Mouse (Mus musculus) hindbrain, embryonic 16.5 days (tissue): Measurements from ENCODE around the gene Mylk2. TPM values are rescaled to one million over a fixed set of nuclear protein-coding genes. Genes with fewer than 3 reads are reported as not detected.

Experiments used
- ATAC-seq: fragments of 200-750 bp; cut with Nextera tagmentation; 2 replicates; pipeline ENCODE4 v1.8.0; 2017; ENCODE audit warnings: moderate TSS enrichment, moderate library complexity
- H3K27ac ChIP-seq: fragments of 300-500 bp; sonication (generic); 2 replicates; pipeline ENCODE4 v1.5.1; 2014; ENCODE audit warnings: low read depth, mild to moderate bottlenecking, control low read depth, low read length, moderate library complexity
- H3K27me3 ChIP-seq: fragments of 300-500 bp; sonication (generic); replicated peaks from 2 replicates; pipeline ENCODE4 v1.6.1; 2014; ENCODE audit warnings: low read length; ENCODE audit not compliant: control insufficient read depth, insufficient read depth
- H3K36me3 ChIP-seq: fragments of 300-500 bp; sonication (generic); 2 replicates; pipeline ENCODE4 v1.6.1; 2014; ENCODE audit warnings: mild to moderate bottlenecking, low read length, moderate library complexity, mixed read lengths; ENCODE audit not compliant: control insufficient read depth, insufficient read depth
- H3K4me1 ChIP-seq: fragments of 300-500 bp; sonication (generic); 2 replicates; pipeline ENCODE4 v1.6.1; 2014; ENCODE audit warnings: low read depth, low read length; ENCODE audit not compliant: control insufficient read depth, insufficient read depth
- H3K4me2 ChIP-seq: fragments of 300-500 bp; sonication (generic); 2 replicates; pipeline ENCODE4 v1.6.1; 2014; ENCODE audit warnings: mild to moderate bottlenecking, low read length, control low read depth, moderate library complexity
- H3K4me3 ChIP-seq: fragments of 300-500 bp; sonication (generic); 2 replicates; pipeline ENCODE4 v1.5.1; 2014; ENCODE audit warnings: mild to moderate bottlenecking, low read length, control low read depth, moderate library complexity
- H3K9ac ChIP-seq: fragments of 300-500 bp; sonication (generic); 2 replicates; pipeline ENCODE4 v1.6.1; 2014; ENCODE audit warnings: low read depth, mild to moderate bottlenecking, control low read depth, low read length, moderate library complexity
- H3K9me3 ChIP-seq: fragments of 300-500 bp; sonication (generic); 2 replicates; pipeline ENCODE4 v1.6.1; 2014; ENCODE audit warnings: mild to moderate bottlenecking, low read length, moderate library complexity; ENCODE audit not compliant: control insufficient read depth
- WGBS: fragments of 180-500 bp; shearing (Covaris S2); extraction: QIAGEN DNeasy Blood & Tissue Kit; methylation state at CpG from one replicate; pipeline ENCODE4 v1.1.7; 2014; 5-methylcytosine and 5-hydroxymethylcytosine counted together
- polyA plus RNA-seq: library from polyadenylated mRNA; unstranded; fragments of >200 nt; fragmentation: Nextera tagmentation; extraction: Ambion mirVana; gene quantifications from 2 replicates; pipeline ENCODE4 v1.2.1, GENCODE M21; 2015

Gene Mylk2
- polyA plus RNA-seq, 1 experiment from 2014 or later: 0.21 TPM

GRCm38 (mm10) chr2:152896926-152897325, 14.2 kb upstream of the Mylk2 start:
- 86% methylated on average over 3 of the region's 3 CpGs for WGBS
- no peaks in the 10 kb centered on the region for H3K36me3 ChIP-seq
- no peaks in the 10 kb centered on the region for H3K4me1 ChIP-seq
- no peaks in the 10 kb centered on the region for H3K9me3 ChIP-seq
- H3K4me3 ChIP-seq: no peak overlapping the region
- ATAC-seq: 0 out of 2 replicates have a peak, but pooled peaks have one; percentile 9
- H3K27me3 ChIP-seq: no peaks in the 10 kb centered on the region
- no peak overlapping the region for H3K27ac ChIP-seq
- H3K9ac ChIP-seq: no peak overlapping the region
- H3K4me2 ChIP-seq: no peak overlapping the region

- Histone ChIP-seq H3K27ac (no peak overlapping the region), H3K4me3 (no peak overlapping the region), H3K36me3 (no peaks in the 10 kb centered on the region), H3K4me2 (no peak overlapping the region), H3K9ac (no peak overlapping the region), H3K9me3 (no peaks in the 10 kb centered on the region), H3K4me1 (no peaks in the 10 kb centered on the region; the same call in 1 of the 2 replicates), H3K27me3 (no peaks in the 10 kb centered on the region)
- no peak for ATAC-seq
- WGBS: 72% methylated on average over 6 of the region's 6 CpGs
These were observed 12.1 kb upstream of the Mylk2 start for GRCm38 (mm10) chr2:152899011-152899410.

GRCm38 (mm10) chr2:152901296-152901695, 9.9 kb upstream of the Mylk2 start:
- WGBS: 94% methylated on average over 15 of the region's 15 CpGs
- H3K27ac ChIP-seq: no peak overlapping the region
- no peak overlapping the region for H3K9ac ChIP-seq
- no peak overlapping the region for H3K4me2 ChIP-seq
- no peaks in the 10 kb centered on the region; the same call in 1 of the 2 replicates for H3K4me1 ChIP-seq
- H3K4me3 ChIP-seq: no peak overlapping the region
- ATAC-seq: no peak
- no peaks in the 10 kb centered on the region for H3K27me3 ChIP-seq
- H3K36me3 ChIP-seq: no peaks in the 10 kb centered on the region
- no peaks in the 10 kb centered on the region for H3K9me3 ChIP-seq

- WGBS: 28% methylated on average over 3 of the region's 3 CpGs
- Histone ChIP-seq H3K36me3 (no peaks in the 10 kb centered on the region), H3K4me3 (no peak overlapping the region), H3K4me2 (no peak overlapping the region), H3K4me1 (peaks cover 5% of the 10 kb centered on the region; the same call in 1 of the 2 replicates), H3K27me3 (no peaks in the 10 kb centered on the region), H3K9me3 (no peaks in the 10 kb centered on the region), H3K9ac (no peak overlapping the region), H3K27ac (no peak overlapping the region)
- ATAC-seq: no peak
These were observed 8.5 kb upstream of the Mylk2 start for GRCm38 (mm10) chr2:152902658-152903057.

GRCm38 (mm10) chr2:152903586-152903985, 7.6 kb upstream of the Mylk2 start:
- Histone ChIP-seq H3K4me3 (no peak overlapping the region), H3K4me1 (peaks cover 5% of the 10 kb centered on the region; the same call in 1 of the 2 replicates), H3K27me3 (no peaks in the 10 kb centered on the region), H3K4me2 (no peak overlapping the region), H3K9me3 (no peaks in the 10 kb centered on the region), H3K36me3 (no peaks in the 10 kb centered on the region), H3K27ac (no peak overlapping the region), H3K9ac (no peak overlapping the region)
- ATAC-seq: no peak
- 74% methylated on average over 4 of the region's 4 CpGs for WGBS

GRCm38 (mm10) chr2:152904127-152904643, 7.0 kb upstream of the Mylk2 start:
- no peaks in the 10 kb centered on the region for H3K9me3 ChIP-seq
- H3K27me3 ChIP-seq: no peaks in the 10 kb centered on the region
- 74% methylated on average over 5 of the region's 5 CpGs for WGBS
- no peak overlapping the region for H3K9ac ChIP-seq
- H3K4me2 ChIP-seq: no peak overlapping the region
- no peak for ATAC-seq
- H3K36me3 ChIP-seq: no peaks in the 10 kb centered on the region
- no peak overlapping the region for H3K27ac ChIP-seq
- H3K4me1 ChIP-seq: peaks cover 5% of the 10 kb centered on the region; the same call in 1 of the 2 replicates
- H3K4me3 ChIP-seq: no peak overlapping the region

- H3K4me1 ChIP-seq: peaks cover 5% of the 10 kb centered on the region; the same call in 1 of the 2 replicates
- no peaks in the 10 kb centered on the region for H3K27me3 ChIP-seq
- H3K9ac ChIP-seq: no peak overlapping the region
- H3K36me3 ChIP-seq: no peaks in the 10 kb centered on the region
- no peak for ATAC-seq
- H3K4me2 ChIP-seq: no peak overlapping the region
- H3K9me3 ChIP-seq: no peaks in the 10 kb centered on the region
- no peak overlapping the region for H3K4me3 ChIP-seq
- WGBS: 76% methylated on average over 11 of the region's 11 CpGs
- no peak overlapping the region for H3K27ac ChIP-seq
These were observed 5.9 kb upstream of the Mylk2 start for GRCm38 (mm10) chr2:152905036-152905829.

- no peaks in the 10 kb centered on the region for H3K9me3 ChIP-seq
- no peak for ATAC-seq
- peaks cover 5% of the 10 kb centered on the region; the same call in 1 of the 2 replicates for H3K4me1 ChIP-seq
- H3K4me3 ChIP-seq: no peak overlapping the region
- no peak overlapping the region for H3K9ac ChIP-seq
- H3K27ac ChIP-seq: no peak overlapping the region
- no peaks in the 10 kb centered on the region for H3K36me3 ChIP-seq
- peaks cover 6% of the 10 kb centered on the region for H3K27me3 ChIP-seq
- H3K4me2 ChIP-seq: no peak overlapping the region
- WGBS: 62% methylated on average over 9 of the region's 9 CpGs
These were observed 4.7 kb upstream of the Mylk2 start for GRCm38 (mm10) chr2:152906274-152907037.
